In genomic region chr6:28853654-28854053, GRCm38 (mm10) we compare ENCODE assay signal across 15 mouse cellular contexts. TPM values are rescaled to one million over a fixed set of nuclear protein-coding genes. Genes with fewer than 3 reads are reported as not detected.
DNase-seq lines count a peak whose midpoint lies in the region; ATAC-seq and TF ChIP-seq lines count a peak whose summit lies in the region.
"Had no signal": no experiment of that assay in that cellular context is flagged by ENCODE, and none has a peak within 500 bp of the region (broad histone marks: within the 10 kb centered on the region; RNA-seq: fewer than 3 reads in every experiment).

No protein-coding gene starts in this region.

- TF ChIP-seq CTCF in layer of hippocampus, adult 2 months (conservative IDR thresholded peaks at IDR 0.05), result no peak

- H3K27ac ChIP-seq in layer of hippocampus, adult 2 months, result peak overlapping the region; percentile 69; the same call in 1 of the 2 replicates
- H3K27ac ChIP-seq in forebrain, embryonic 14.5 days (ENCODE audit: low read depth, low read length), result no peak overlapping the region
- H3K27ac ChIP-seq in limb, embryonic 13.5 days, result peak overlapping the region; percentile 44; the same call in 1 of the 2 replicates
- H3K27ac ChIP-seq in neural tube, embryonic 15.5 days (replicated peaks), result peak overlapping the region; percentile 69
- H3K27ac ChIP-seq: heart, adult 2 months; stomach, embryonic 15.5 days had no signal

- H3K4me2 ChIP-seq in forebrain, embryonic 14.5 days (ENCODE audit: low read length), result no peak overlapping the region
- peak overlapping the region; percentile 17; the same call in 1 of the 2 replicates for H3K4me2 ChIP-seq in limb, embryonic 13.5 days (replicated peaks)
- 0 out of 2 replicates have a peak overlapping the region, but pooled peaks have one; percentile 9 for H3K4me2 ChIP-seq in neural tube, embryonic 15.5 days
- H3K4me2 ChIP-seq: stomach, embryonic 15.5 days had no signal

- no peaks in the 10 kb centered on the region for H3K27me3 ChIP-seq in forebrain, embryonic 14.5 days (replicated peaks; ENCODE audit: control insufficient read depth, insufficient read depth, low read length)
- H3K27me3 ChIP-seq in limb, embryonic 13.5 days, result no peaks in the 10 kb centered on the region
- H3K27me3 ChIP-seq in neural tube, embryonic 15.5 days (replicated peaks), result no peaks in the 10 kb centered on the region
- H3K27me3 ChIP-seq: stomach, embryonic 15.5 days had no signal

- no peaks in the 10 kb centered on the region for H3K36me3 ChIP-seq in forebrain, embryonic 14.5 days (ENCODE audit: control insufficient read depth, insufficient read depth, low read length)
- no peaks in the 10 kb centered on the region for H3K36me3 ChIP-seq in limb, embryonic 13.5 days
- no peaks in the 10 kb centered on the region for H3K36me3 ChIP-seq in neural tube, embryonic 15.5 days
- H3K36me3 ChIP-seq: stomach, embryonic 15.5 days had no signal

- no peak overlapping the region for H3K4me3 ChIP-seq in layer of hippocampus, adult 2 months
- H3K4me3 ChIP-seq in forebrain, embryonic 14.5 days (ENCODE audit: low read depth, low read length), result no peak overlapping the region
- no peak overlapping the region for H3K4me3 ChIP-seq in limb, embryonic 13.5 days
- no peak overlapping the region for H3K4me3 ChIP-seq in neural tube, embryonic 15.5 days (replicated peaks)
- H3K4me3 ChIP-seq: heart, adult 2 months; stomach, embryonic 15.5 days had no signal

- no peaks in the 10 kb centered on the region for H3K9me3 ChIP-seq in forebrain, embryonic 14.5 days (replicated peaks; ENCODE audit: control insufficient read depth, low read length)
- H3K9me3 ChIP-seq in limb, embryonic 13.5 days, result no peaks in the 10 kb centered on the region
- no peaks in the 10 kb centered on the region for H3K9me3 ChIP-seq in neural tube, embryonic 15.5 days (replicated peaks)
- H3K9me3 ChIP-seq: stomach, embryonic 15.5 days had no signal

- H3K4me1 ChIP-seq in forebrain, embryonic 14.5 days (ENCODE audit: control insufficient read depth, insufficient read depth, low read length), result peaks cover 26% of the 10 kb centered on the region
- peaks cover 57% of the 10 kb centered on the region for H3K4me1 ChIP-seq in limb, embryonic 13.5 days
- peaks cover 67% of the 10 kb centered on the region for H3K4me1 ChIP-seq in neural tube, embryonic 15.5 days

- WGBS in forebrain, embryonic 14.5 days, result 7% methylated on average over 2 of the region's 2 CpGs
- 6% methylated on average over 2 of the region's 2 CpGs for WGBS in limb, embryonic 13.5 days
- WGBS in neural tube, embryonic 15.5 days, result 6% methylated on average over 2 of the region's 2 CpGs

- ATAC-seq in forebrain, embryonic 14.5 days, result peak; percentile 21; the same call in 1 of the 2 replicates
- peak; percentile 42; the same call in 1 of the 2 replicates for ATAC-seq in limb, embryonic 13.5 days (ENCODE audit: low FRiP score, low read depth)
- ATAC-seq in neural tube, embryonic 15.5 days (ENCODE audit: low FRiP score), result 0 out of 2 replicates have a peak, but pooled peaks have one; percentile 40
- ATAC-seq: CD4-positive, CD25-positive, alpha-beta regulatory T cell, adult 4 months had no signal

- peak overlapping the region; percentile 30; the same call in 1 of the 2 replicates for H3K9ac ChIP-seq in forebrain, embryonic 14.5 days (ENCODE audit: low read length)
- peak overlapping the region; percentile 39; the same call in 1 of the 2 replicates for H3K9ac ChIP-seq in limb, embryonic 13.5 days
- H3K9ac ChIP-seq in neural tube, embryonic 15.5 days (replicated peaks), result no peak overlapping the region
- H3K9ac ChIP-seq: stomach, embryonic 15.5 days had no signal

- no peak for DNase-seq in layer of hippocampus, adult 2 months (ENCODE audit: low spot score in 2 of 2)
- DNase-seq in layer of hippocampus, adult 18-20 months (ENCODE audit: low spot score in 2 of 2), result no peak
- no peak for DNase-seq in forebrain, embryonic 14.5 days (ENCODE audit: low spot score)
- no peak for DNase-seq in embryo, embryonic 9.5 days (ENCODE audit: extremely low spot score)
- no peak for DNase-seq in right cerebral cortex, adult 18-20 months
- DNase-seq in cerebellum, postnatal 10 days, result no peak
- DNase-seq: adrenal gland, postnatal 10 days; heart, adult 2 months; heart, postnatal 36 days; thymus, postnatal 4 days had no signal

RNA-seq across cellular contexts. Expression of gene Lrrc4, which starts 22.1 kb away (rescaled TPM):
- 10 to 100 TPM; 96.2 to 98.8 TPM for total RNA-seq in layer of hippocampus, adult 2 months (2021)
- total RNA-seq in layer of hippocampus, adult 18-20 months (2021), result 100 to 1,000 TPM in 1 of 2 experiments, 10 to 100 TPM in 1; 97.7 to 101 TPM
- polyA plus RNA-seq in forebrain, embryonic 14.5 days (2014; fragmentation: Nextera tagmentation; extraction: Ambion mirVana), result 5.8 and 7.6 TPM in 2 replicates
- 0.36 and 0.42 TPM in 2 replicates for polyA plus RNA-seq in limb, embryonic 13.5 days (2015; fragmentation: Nextera tagmentation; extraction: Ambion mirVana)
- 7.2 and 8.5 TPM in 2 replicates for polyA plus RNA-seq in neural tube, embryonic 15.5 days (2015; fragmentation: Nextera tagmentation; extraction: Ambion mirVana)
- total RNA-seq: liver, adult 2 months had no signal
